Mouse (Mus musculus): ENCODE measurements around the gene Gsdmc3. TPM values are rescaled to one million over a fixed set of nuclear protein-coding genes. Genes with fewer than 3 reads are reported as not detected.
"Not testable (repeated sequence)": the region's sequence is repeated elsewhere in the genome, so short reads cannot be mapped to it uniquely, and the experiment has no call there.

Gsdmc3 gene
- not detected in 2 replicates for polyA plus RNA-seq (2014; fragmentation: Nextera tagmentation; extraction: Ambion mirVana)

- H3K36me3 ChIP-seq (ENCODE audit: control insufficient read depth, insufficient read depth, low read length); H3K9ac ChIP-seq (ENCODE audit: low read depth, low read length); H3K27me3 ChIP-seq (ENCODE audit: control insufficient read depth, insufficient read depth, low read length); H3K4me2 ChIP-seq; ATAC-seq (replicated peaks; ENCODE audit: insufficient number of reproducible peaks, low FRiP score, low TSS enrichment); H3K27ac ChIP-seq (ENCODE audit: low read depth, low read length); H3K4me1 ChIP-seq (ENCODE audit: control insufficient read depth, insufficient read depth, low read length); H3K4me3 ChIP-seq (ENCODE audit: low read depth, low read length); H3K9me3 ChIP-seq (replicated peaks; ENCODE audit: control insufficient read depth, low read length): not testable (repeated sequence)
- WGBS (ENCODE audit: insufficient replicate concordance), result 75% methylated on average over 1 of the region's 3 CpGs
These were observed at the start of gene Gsdmc3 for GRCm38 (mm10) chr15:63878458-63878857. TSS of gene Gsdmc3 (minus strand) at chr15:63878558.

GRCm38 (mm10) chr15:63926201-63926600, 47.8 kb upstream of the Gsdmc3 start:
- H3K4me3 ChIP-seq (ENCODE audit: low read depth, low read length), result no peak overlapping the region
- 85% methylated on average over 3 of the region's 3 CpGs for WGBS (ENCODE audit: insufficient replicate concordance)
- ATAC-seq (replicated peaks; ENCODE audit: insufficient number of reproducible peaks, low FRiP score, low TSS enrichment), result no peak

GRCm38 (mm10) chr15:63924484-63924883, 46.1 kb upstream of the Gsdmc3 start:
- WGBS (ENCODE audit: insufficient replicate concordance), result 83% methylated on average over 1 of the region's 1 CpGs
- Histone ChIP-seq H3K4me3 (ENCODE audit: low read depth, low read length) (no peak overlapping the region), H3K27me3 (ENCODE audit: control insufficient read depth, insufficient read depth, low read length) (no peaks in the 10 kb centered on the region), H3K27ac (ENCODE audit: low read depth, low read length) (no peak overlapping the region), H3K36me3 (ENCODE audit: control insufficient read depth, insufficient read depth, low read length) (0 out of 2 replicates have a peak, but pooled peaks cover 2% of the 10 kb centered on the region), H3K4me1 (ENCODE audit: control insufficient read depth, insufficient read depth, low read length) (no peaks in the 10 kb centered on the region), H3K9me3 (replicated peaks; ENCODE audit: control insufficient read depth, low read length) (no peaks in the 10 kb centered on the region), H3K4me2 (no peak overlapping the region), H3K9ac (ENCODE audit: low read depth, low read length) (no peak overlapping the region)
- ATAC-seq (replicated peaks; ENCODE audit: insufficient number of reproducible peaks, low FRiP score, low TSS enrichment), result no peak

More at GRCm38 (mm10) chr15:63926201-63926600, 47.8 kb upstream of the Gsdmc3 start:
- Histone ChIP-seq H3K9ac (ENCODE audit: low read depth, low read length) (no peak overlapping the region), H3K4me1 (ENCODE audit: control insufficient read depth, insufficient read depth, low read length) (no peaks in the 10 kb centered on the region), H3K27me3 (ENCODE audit: control insufficient read depth, insufficient read depth, low read length) (no peaks in the 10 kb centered on the region), H3K4me2 (no peak overlapping the region), H3K9me3 (replicated peaks; ENCODE audit: control insufficient read depth, low read length) (no peaks in the 10 kb centered on the region), H3K36me3 (ENCODE audit: control insufficient read depth, insufficient read depth, low read length) (0 out of 2 replicates have a peak, but pooled peaks cover 2% of the 10 kb centered on the region), H3K27ac (ENCODE audit: low read depth, low read length) (no peak overlapping the region)

GRCm38 (mm10) chr15:63921618-63922017, 43.3 kb upstream of the Gsdmc3 start:
- H3K9ac ChIP-seq (ENCODE audit: low read depth, low read length); H3K4me1 ChIP-seq (ENCODE audit: control insufficient read depth, insufficient read depth, low read length); H3K9me3 ChIP-seq (replicated peaks; ENCODE audit: control insufficient read depth, low read length); H3K36me3 ChIP-seq (ENCODE audit: control insufficient read depth, insufficient read depth, low read length); H3K27ac ChIP-seq (ENCODE audit: low read depth, low read length); H3K4me3 ChIP-seq (ENCODE audit: low read depth, low read length); H3K27me3 ChIP-seq (ENCODE audit: control insufficient read depth, insufficient read depth, low read length); H3K4me2 ChIP-seq; ATAC-seq (replicated peaks; ENCODE audit: insufficient number of reproducible peaks, low FRiP score, low TSS enrichment): not testable (repeated sequence)
- WGBS (ENCODE audit: insufficient replicate concordance), result 70% methylated on average over 1 of the region's 5 CpGs

- H3K4me2 ChIP-seq; H3K27ac ChIP-seq (ENCODE audit: low read depth, low read length); H3K27me3 ChIP-seq (ENCODE audit: control insufficient read depth, insufficient read depth, low read length); H3K9ac ChIP-seq (ENCODE audit: low read depth, low read length); H3K9me3 ChIP-seq (replicated peaks; ENCODE audit: control insufficient read depth, low read length); H3K36me3 ChIP-seq (ENCODE audit: control insufficient read depth, insufficient read depth, low read length); H3K4me3 ChIP-seq (ENCODE audit: low read depth, low read length); ATAC-seq (replicated peaks; ENCODE audit: insufficient number of reproducible peaks, low FRiP score, low TSS enrichment); H3K4me1 ChIP-seq (ENCODE audit: control insufficient read depth, insufficient read depth, low read length): not testable (repeated sequence)
- WGBS (ENCODE audit: insufficient replicate concordance), result 64% methylated on average over 1 of the region's 2 CpGs
These were observed 41.4 kb upstream of the Gsdmc3 start for GRCm38 (mm10) chr15:63919728-63920127.

- WGBS (ENCODE audit: insufficient replicate concordance), result 94% methylated on average over 4 of the region's 4 CpGs
- not testable (repeated sequence) for H3K36me3 ChIP-seq (ENCODE audit: control insufficient read depth, insufficient read depth, low read length); H3K4me2 ChIP-seq; H3K9me3 ChIP-seq (replicated peaks; ENCODE audit: control insufficient read depth, low read length); H3K27me3 ChIP-seq (ENCODE audit: control insufficient read depth, insufficient read depth, low read length); H3K4me1 ChIP-seq (ENCODE audit: control insufficient read depth, insufficient read depth, low read length); ATAC-seq (replicated peaks; ENCODE audit: insufficient number of reproducible peaks, low FRiP score, low TSS enrichment); H3K9ac ChIP-seq (ENCODE audit: low read depth, low read length); H3K27ac ChIP-seq (ENCODE audit: low read depth, low read length); H3K4me3 ChIP-seq (ENCODE audit: low read depth, low read length)
These were observed 38.2 kb upstream of the Gsdmc3 start for GRCm38 (mm10) chr15:63916584-63916983.

- H3K9me3 ChIP-seq (replicated peaks; ENCODE audit: control insufficient read depth, low read length); H3K27me3 ChIP-seq (ENCODE audit: control insufficient read depth, insufficient read depth, low read length); ATAC-seq (replicated peaks; ENCODE audit: insufficient number of reproducible peaks, low FRiP score, low TSS enrichment); H3K4me1 ChIP-seq (ENCODE audit: control insufficient read depth, insufficient read depth, low read length); H3K36me3 ChIP-seq (ENCODE audit: control insufficient read depth, insufficient read depth, low read length); H3K27ac ChIP-seq (ENCODE audit: low read depth, low read length); H3K9ac ChIP-seq (ENCODE audit: low read depth, low read length); H3K4me3 ChIP-seq (ENCODE audit: low read depth, low read length); H3K4me2 ChIP-seq: not testable (repeated sequence)
- WGBS (ENCODE audit: insufficient replicate concordance), result 75% methylated on average over 2 of the region's 2 CpGs
These were observed 33.8 kb upstream of the Gsdmc3 start, which contains the start of gene Gsdmc4 for GRCm38 (mm10) chr15:63912197-63912596. TSS of gene Gsdmc4 (minus strand) at chr15:63912297.

GRCm38 (mm10) chr15:63909896-63910295, 31.5 kb upstream of the Gsdmc3 start:
- H3K4me3 ChIP-seq (ENCODE audit: low read depth, low read length); H3K27me3 ChIP-seq (ENCODE audit: control insufficient read depth, insufficient read depth, low read length); H3K9me3 ChIP-seq (replicated peaks; ENCODE audit: control insufficient read depth, low read length); H3K27ac ChIP-seq (ENCODE audit: low read depth, low read length); H3K4me2 ChIP-seq; H3K4me1 ChIP-seq (ENCODE audit: control insufficient read depth, insufficient read depth, low read length); H3K9ac ChIP-seq (ENCODE audit: low read depth, low read length); ATAC-seq (replicated peaks; ENCODE audit: insufficient number of reproducible peaks, low FRiP score, low TSS enrichment); H3K36me3 ChIP-seq (ENCODE audit: control insufficient read depth, insufficient read depth, low read length): not testable (repeated sequence)

GRCm38 (mm10) chr15:63895560-63896353, 17.4 kb upstream of the Gsdmc3 start:
- H3K9ac ChIP-seq (ENCODE audit: low read depth, low read length); H3K27ac ChIP-seq (ENCODE audit: low read depth, low read length); H3K4me1 ChIP-seq (ENCODE audit: control insufficient read depth, insufficient read depth, low read length); H3K4me2 ChIP-seq; H3K27me3 ChIP-seq (ENCODE audit: control insufficient read depth, insufficient read depth, low read length); H3K9me3 ChIP-seq (replicated peaks; ENCODE audit: control insufficient read depth, low read length); ATAC-seq (replicated peaks; ENCODE audit: insufficient number of reproducible peaks, low FRiP score, low TSS enrichment); H3K4me3 ChIP-seq (ENCODE audit: low read depth, low read length); H3K36me3 ChIP-seq (ENCODE audit: control insufficient read depth, insufficient read depth, low read length): not testable (repeated sequence)
- WGBS (ENCODE audit: insufficient replicate concordance), result 34% methylated on average over 9 of the region's 9 CpGs
